Mouse (Mus musculus) thymus, postnatal 10 days (tissue): ENCODE measurements at regions not wholly inside any gene's neighbourhood (a gene's known extent, or its start where the extent isn't known, plus 50 kb on each side); places are given as distances from the start of the nearest gene placed in this dataset.
"Not testable (repeated sequence)": the region's sequence is repeated elsewhere in the genome, so short reads cannot be mapped to it uniquely, and the experiment has no call there.

Experiments
- DNase-seq, 2 experiments: peaks; one replicate each; pipeline ENCODE4 v3.0.0; 2021; ENCODE audit warnings: low spot score in 2 of 2

GRCm38 (mm10) chr3:36387431-36387830 is 88.3 kb downstream of the Anxa5 start:
- DNase-seq, result no peak

DNA sequence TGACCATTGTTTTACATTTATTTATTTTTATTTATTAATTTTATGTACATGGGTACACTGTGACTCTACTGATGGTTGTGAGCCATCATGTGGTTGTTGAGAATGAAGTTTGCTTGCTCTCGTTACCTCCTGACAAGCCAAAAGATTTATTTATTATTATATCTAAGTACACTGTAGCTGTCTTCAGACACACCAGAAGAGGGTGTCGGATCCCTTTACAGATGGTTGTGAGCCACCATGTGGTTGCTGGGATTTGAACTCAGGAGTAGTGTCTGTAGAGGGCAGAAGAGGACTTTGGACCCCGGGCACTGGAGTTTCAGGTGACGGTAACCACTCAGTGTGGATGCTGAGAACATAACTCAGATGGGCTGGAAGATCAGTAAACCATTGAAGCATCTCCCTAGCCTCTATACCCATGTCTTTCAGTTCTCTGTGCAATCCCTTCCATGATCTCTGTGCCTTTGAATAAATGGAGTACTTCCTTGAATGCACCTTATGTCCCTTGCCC is 92.2 kb downstream of the Anxa5 start:
- no peak for DNase-seq

- no peak for DNase-seq
These were observed 94.0 kb downstream of the Anxa5 start for GRCm38 (mm10) chr3:36381621-36382193.

GRCm38 (mm10) chr3:36375722-36376121 is 100.0 kb downstream of the Anxa5 start:
- DNase-seq, result no peak

- no peak for DNase-seq
These were observed 100.8 kb downstream of the Anxa5 start for GRCm38 (mm10) chr3:36374939-36375338.

DNA sequence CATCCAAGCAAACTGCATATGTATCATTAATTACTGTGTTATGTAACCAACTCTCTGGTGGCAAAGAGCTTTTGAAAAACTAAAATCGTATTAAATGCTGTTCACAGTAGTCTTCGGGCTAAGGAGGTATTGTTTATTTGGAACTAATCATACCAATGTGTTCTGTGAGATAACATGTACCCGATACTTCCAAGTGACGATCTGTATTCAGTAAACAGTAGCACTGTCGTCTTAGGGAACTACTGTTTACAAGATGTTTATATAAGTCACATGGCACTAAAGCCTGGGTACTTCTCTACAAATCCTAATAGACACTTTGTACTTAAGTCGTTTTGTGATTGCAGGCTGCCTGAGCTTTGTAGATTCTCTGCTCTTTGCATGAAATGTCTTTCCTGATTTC is 114.8 kb downstream of the Anxa5 start:
- no peak for DNase-seq

DNA sequence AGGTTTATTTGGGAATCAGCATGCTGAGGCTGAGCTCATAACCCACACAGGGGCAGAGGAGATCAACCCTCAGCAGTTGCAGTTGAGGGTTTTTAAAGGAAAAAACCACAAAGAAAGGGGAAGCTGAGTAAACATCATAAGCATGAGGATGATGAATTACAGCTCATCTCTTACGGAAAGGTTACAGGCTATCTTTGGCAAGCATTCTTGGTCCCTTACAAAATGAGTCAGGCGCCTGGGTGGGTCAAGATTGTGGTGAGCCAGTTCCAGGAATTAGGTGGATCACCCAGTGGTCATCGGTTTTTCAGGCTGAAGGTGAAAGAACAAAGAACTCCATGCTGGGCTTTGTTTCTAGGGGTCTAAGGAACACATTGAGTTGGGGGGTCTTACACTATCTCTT is 121.5 kb downstream of the Anxa5 start:
- DNase-seq, result not testable (repeated sequence)

- DNase-seq, result no peak
These were observed 123.5 kb downstream of the Anxa5 start for GRCm38 (mm10) chr3:36352032-36352742.

- no peak for DNase-seq
These were observed 126.6 kb downstream of the Anxa5 start for GRCm38 (mm10) chr3:36349073-36349472.

GRCm38 (mm10) chr3:36340889-36341533 is 118.9 kb upstream of the Qrfpr start:
- DNase-seq, result no peak

DNA sequence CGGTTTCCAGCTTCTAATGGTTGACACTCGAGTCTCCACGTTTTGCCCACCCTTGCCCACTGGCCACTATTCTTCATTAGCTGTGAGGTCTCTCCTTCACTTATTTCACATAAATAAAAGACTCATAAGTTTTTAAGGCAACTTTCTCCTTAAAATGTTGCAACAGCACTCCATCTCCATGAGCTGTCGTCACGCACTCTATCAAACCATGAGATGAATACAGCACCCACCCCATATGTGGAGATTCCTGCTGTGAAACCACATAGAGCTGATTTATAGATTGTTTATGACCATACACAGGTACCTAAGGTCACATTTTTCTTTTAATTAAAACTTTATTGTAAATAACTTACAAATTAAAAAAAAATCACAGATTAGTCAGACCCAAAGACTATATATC is 117.5 kb upstream of the Qrfpr start:
- DNase-seq, result no peak

GRCm38 (mm10) chr3:36334279-36334678 is 112.2 kb upstream of the Qrfpr start:
- no peak for DNase-seq

DNA sequence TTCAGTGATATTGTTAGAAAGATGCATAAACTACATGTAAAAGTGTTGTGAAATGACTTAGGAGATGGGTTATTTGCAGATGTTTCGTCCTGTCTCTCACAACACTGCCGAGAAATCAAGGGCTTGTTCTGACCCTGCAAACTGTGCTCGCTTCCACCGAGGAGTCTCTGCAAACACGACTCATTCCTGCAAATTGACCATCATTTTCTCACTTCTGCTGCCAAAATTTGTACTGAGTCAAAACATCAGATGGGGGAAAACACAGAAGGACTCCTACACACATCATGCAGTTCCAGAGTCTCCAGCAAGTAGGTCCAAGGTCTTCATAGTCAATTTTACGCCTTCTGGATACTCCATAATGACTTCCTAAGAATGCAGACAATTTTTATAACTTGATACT is 109.9 kb upstream of the Qrfpr start:
- no peak for DNase-seq

DNA sequence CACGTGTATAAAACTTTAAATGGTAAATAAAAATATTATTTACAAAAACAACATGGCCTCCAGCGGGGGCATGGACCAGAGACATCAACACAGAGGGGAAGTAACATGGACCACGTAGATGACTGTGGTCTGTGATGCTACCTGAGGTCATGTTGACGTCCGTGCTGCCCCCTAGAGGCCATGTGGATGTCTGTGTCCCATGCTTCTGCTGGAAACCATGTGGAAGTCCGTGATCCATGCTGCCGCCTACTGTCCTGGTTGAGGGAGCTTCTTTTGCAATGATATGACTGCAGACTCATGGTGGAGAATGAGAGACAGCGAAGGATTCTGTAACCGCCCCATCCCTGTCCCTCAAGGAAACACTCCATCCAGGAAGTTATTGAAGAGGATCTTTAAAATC is 108.5 kb upstream of the Qrfpr start:
- peak in 1 of 2 experiments; percentile 7 for DNase-seq

DNA sequence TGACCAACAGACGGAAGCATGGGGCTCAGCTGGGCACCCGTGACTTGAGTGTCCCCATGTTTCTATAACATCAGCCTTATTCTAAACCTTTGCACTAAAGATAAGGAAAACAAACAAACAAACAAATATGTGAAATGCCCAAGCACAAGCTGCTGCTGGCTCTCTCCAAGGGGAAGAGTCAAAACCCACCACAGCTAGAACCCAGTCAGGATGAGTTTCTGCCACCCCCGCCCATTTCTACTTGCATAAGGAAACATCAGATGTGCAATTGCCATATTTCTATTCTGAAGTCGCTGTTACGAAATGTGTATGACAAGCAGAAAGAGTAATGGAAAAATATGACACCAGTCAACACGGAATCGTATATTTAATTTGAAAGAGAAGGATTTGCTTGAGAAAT is 107.5 kb upstream of the Qrfpr start:
- no peak for DNase-seq

DNA sequence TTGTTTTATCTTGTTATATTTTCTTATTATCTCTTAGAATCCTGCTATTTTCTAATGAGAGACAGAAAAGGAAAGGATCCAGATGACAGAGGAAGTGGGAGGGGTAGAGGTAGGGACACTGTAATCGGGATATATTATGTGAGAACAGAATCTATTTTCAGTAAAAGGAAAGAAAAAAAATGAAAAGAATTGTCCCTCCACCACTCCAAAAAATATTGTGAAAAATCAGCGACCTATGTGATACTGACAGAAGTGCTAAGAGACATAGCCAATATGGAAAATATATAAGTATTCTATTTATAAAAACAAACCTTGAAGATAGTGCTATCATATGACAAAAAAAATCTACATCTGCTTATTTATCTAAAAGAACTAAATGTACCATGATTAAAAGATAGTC is 106.8 kb upstream of the Qrfpr start:
- no peak for DNase-seq

GRCm38 (mm10) chr3:36318635-36319034 is 96.5 kb upstream of the Qrfpr start:
- no peak for DNase-seq

DNA sequence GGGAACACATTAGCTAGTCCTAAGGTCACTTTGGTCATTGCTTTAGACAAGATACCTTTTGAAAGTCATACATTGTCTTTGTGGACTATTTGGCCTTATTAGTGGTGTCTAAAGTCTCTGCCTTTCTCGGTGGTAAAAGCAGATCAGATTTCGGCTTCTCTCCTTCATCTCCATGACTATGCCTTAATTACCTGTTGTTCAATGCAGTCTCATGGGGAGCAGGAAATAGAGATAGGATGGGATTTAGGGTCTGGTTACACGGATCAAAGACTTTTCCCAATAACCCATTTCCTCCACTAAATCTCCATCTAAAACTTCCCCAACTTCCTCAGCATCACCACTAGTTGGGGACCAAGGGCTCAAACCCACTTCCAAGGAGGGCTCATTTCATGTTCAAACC is 89.2 kb upstream of the Qrfpr start:
- DNase-seq, result no peak

DNA sequence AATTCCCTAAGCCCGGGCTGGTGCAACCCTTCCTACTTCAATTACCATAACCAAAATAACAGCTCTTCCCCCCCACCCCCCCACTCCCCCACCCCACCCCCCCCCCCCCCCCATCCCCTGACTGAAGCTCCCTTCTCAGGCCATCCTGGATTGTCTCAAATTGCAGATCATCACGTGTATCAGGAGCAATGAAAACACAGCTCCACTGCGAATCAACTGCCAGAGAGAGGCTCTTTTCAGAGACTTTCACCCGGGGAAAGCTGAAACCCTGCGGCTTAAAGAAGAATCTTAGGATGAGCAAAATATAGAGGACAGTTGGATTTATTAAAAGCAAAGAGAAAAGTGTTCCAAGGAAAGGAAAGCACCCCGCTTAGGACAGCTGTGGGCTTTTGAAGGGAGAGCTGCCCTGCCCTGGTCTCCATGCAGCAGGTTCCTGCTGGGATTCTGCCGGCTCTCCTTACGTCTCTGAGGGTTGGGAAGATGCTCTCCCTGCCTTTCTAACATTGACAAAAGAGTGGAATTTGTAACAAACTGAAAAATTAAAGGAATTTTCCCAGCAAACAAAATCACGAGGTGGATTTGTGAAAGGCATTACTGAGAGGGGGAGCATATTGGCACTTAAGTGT is 88.6 kb upstream of the Qrfpr start:
- DNase-seq, result no peak

DNA sequence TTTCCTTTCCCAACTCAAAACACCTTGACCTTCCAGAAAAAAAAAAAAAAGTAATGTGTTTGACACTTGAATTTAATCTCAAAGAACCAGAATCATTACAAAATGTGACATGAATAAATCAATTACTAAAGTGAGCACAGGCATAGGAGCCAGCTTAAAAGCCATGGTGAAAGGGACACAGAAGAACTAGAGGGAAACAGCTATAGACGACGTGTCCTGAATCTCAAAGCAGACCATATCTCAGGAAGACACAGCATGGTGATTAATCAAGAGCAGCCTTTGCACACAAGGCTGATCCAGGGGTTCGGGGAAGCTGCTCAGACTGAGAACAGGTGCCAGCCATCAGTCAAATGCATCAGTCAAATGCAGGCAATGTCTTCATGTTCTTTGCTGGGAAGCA is 74.7 kb upstream of the Qrfpr start:
- no peak for DNase-seq

- no peak for DNase-seq
These were observed 69.9 kb upstream of the Qrfpr start for GRCm38 (mm10) chr3:36291971-36292370.

DNA sequence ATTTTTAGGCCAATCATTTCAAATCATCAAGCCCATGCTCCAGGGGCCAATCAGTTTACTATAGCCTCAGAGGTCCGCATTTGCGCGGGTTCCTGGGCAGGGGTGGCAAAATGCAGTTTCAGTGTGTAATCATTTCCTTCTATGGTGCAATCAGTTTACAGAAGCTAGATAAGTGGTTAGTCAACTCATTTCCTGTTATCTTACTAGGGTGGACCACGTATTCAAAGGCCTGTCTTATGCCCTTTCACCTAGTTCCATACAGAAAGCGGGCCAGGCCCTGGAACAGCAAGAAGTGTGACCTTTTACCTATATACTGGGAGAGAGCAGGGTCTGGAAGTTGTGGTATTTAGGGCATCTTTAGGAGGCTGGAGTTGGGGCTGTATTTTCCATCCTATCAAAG is 62.0 kb upstream of the Qrfpr start:
- no peak for DNase-seq

- no peak for DNase-seq
These were observed 53.4 kb upstream of the Qrfpr start for GRCm38 (mm10) chr3:36275502-36275901.
